Mouse (Mus musculus): ENCODE results near the gene Bpgm.

GRCm38 (mm10) chr6:34519087-34519486 lies 43.1 kb downstream of the Bpgm start:
- TF ChIP-seq CTCF (IDR thresholded peaks at IDR 0.05; ENCODE audit: low read depth, low read length), result no peak
- TF ChIP-seq TAL1 (conservative IDR thresholded peaks at IDR 0.05; ENCODE audit: low read depth, low read length), result no peak
- TF ChIP-seq GATA1 (IDR thresholded peaks at IDR 0.05; ENCODE audit: borderline replicate concordance, low read length), result no peak

Measured in G1E (cell line).